Mouse (Mus musculus): ENCODE results near the gene Sez6l.

GRCm38 (mm10) chr5:112591706-112592105 is 14.7 kb upstream of the Sez6l start:
- TF ChIP-seq ZC3H11A (IDR thresholded peaks at IDR 0.05; ENCODE audit: borderline replicate concordance, low read depth, low read length) (no peak), HCFC1 (IDR thresholded peaks at IDR 0.05; ENCODE audit: borderline replicate concordance, insufficient read depth, low read length) (no peak), ZNF384 (IDR thresholded peaks at IDR 0.05; ENCODE audit: low read depth, low read length) (no peak)

All from ES-E14 (cell line).